Mouse (Mus musculus): ENCODE results near the gene Mtx1.
"Not testable (repeated sequence)": the region's sequence is repeated elsewhere in the genome, so short reads cannot be mapped to it uniquely, and the experiment has no call there.

Mtx1 gene

DNA sequence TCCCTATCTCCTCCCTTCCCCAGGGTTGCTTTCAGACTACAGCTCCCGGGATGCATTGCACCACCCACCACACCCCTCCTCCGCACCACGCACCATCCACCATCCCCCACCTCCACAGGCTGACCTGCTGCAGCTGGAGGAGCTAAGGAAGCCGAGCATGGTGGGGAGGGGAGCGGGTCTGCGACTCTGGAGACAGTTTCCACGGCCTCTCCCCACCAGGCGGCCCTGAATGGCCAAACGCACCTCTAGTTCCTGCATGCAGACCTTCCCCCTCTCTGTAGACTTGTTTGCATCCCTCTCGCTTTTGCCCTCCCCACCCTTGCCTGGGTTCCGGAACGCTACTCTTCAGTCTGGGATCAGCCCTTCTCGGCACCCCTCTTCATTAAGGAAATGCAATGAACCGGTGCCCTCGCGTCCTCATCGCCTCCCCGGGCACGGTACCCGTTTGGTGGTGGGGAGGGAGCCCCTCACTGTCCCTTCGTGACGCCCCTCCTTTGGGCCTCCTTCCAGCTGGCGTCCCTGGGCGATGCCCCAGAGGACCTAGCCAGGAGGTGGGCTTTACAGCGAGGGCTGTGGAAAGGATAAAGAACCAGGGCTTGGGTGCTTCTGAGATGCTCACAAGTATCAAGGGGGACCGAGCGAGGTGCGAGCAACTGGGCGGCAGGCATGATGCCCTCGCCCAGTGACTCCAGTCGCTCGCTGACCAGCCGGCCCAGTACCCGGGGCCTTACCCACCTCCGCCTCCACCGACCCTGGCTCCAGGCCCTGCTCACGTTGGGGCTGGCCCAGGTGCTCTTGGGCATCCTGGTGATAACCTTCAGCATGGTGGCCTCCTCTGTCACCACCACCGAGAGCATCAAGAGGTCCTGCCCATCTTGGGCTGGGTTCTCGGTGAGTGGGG, 43.6 kb downstream of the Mtx1 start, which contains the start of gene Fam189b:
Gene Fam189b (plus strand): TSS at position 86 of the 901 bp plus-strand sequence.
- DNase-seq (ENCODE audit: low spot score in 2 of 2) = peak; percentile 77 to 86

DNA sequence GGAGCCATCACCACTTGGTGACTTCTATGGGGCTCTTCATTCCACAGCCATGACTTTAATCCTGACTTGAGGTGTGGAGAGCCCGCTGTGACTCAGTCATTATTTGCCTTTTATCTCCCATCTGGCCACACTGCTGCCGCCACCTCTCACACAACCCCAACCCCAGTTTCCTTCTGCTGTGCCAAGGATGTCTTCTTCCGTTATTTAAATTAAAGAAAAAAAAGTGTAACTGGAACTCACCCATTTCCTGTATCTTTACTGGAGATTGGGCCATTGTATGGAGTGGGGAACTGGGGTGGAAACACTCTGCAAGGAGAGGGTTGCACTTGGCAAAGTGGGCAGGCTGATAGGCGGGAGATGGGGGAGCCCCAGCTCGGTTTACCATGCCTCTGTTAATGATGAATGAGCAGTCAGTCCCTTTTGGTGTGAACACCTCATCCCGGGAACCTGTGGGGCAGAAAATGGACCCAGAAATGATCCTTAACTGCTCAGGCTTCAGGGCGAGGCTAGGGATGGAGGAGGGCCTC, 44.3 kb downstream of the Mtx1 start:
- DNase-seq (ENCODE audit: low spot score in 2 of 2) = no peak

DNA sequence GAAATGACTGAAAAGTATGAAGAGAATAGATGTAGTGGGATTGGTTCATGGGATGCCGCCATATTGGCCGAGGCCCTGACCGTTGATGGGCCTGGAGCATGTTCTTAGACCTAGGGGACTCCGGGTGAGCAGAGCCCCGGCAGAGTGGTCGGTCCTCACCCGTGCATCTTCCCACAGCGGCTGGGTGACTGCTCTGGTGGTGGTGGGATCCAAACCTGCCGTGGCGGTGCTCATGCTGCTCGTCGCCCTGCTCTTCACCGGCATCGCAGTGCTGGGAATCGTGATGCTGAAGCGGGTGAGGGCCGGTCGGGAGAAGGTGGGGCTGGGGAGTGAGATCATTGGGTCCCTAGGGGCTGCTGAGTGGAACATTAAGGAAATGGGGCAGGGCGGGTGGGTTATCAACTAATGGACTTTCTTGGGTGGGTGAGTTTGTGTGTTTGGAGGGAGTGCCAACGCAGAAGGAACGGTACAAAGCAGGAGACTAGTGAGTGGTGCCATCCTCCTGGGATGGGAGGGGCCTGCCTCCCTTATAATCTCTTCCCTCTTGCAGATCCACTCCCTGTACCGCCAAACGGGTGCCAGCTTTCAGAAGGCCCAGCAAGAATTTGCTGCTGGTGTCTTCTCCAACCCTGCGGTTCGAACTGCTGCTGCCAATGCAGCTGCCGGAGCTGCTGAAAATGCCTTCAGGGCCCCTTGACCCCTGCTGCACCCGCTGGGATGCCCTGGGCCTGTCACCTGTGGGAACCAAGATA, 45.0 kb downstream of the Mtx1 start:
- no peak for DNase-seq (ENCODE audit: low spot score in 2 of 2)

DNA sequence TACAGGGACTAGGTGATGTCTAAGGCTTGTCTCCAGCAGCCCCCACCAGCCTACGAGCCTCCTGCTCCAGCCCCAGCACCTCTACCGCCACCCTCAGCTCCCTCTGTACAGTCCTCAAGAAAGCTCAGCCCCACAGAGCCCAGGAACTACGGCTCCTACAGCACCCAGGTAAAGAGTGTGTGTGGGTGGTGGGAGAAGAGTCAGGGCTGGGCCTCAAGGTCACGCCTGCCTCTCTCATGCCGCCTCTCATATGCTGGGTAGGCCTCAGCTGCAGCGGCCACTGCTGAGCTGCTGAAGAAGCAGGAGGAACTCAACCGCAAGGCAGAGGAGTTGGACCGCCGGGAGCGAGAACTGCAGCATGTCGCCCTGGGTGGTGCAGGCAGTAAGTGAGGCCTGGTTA, 47.8 kb downstream of the Mtx1 start:
- no peak for DNase-seq (ENCODE audit: low spot score in 2 of 2)

DNA sequence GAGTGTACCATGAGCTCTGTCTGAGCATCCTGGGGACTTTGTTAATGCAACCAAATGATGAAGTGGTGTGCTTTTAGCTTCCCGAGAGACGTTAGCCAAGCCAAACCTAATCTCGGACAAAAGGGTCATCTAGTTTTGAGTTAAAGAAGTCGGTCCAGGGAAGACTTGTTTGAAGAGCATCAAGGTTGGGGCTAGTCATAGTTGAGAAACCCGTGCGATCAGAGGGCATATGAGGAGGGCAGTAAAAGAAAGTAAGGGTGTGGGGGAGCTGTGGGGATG, 48.8 kb downstream of the Mtx1 start:
- no peak for DNase-seq (ENCODE audit: low spot score in 2 of 2)

DNA sequence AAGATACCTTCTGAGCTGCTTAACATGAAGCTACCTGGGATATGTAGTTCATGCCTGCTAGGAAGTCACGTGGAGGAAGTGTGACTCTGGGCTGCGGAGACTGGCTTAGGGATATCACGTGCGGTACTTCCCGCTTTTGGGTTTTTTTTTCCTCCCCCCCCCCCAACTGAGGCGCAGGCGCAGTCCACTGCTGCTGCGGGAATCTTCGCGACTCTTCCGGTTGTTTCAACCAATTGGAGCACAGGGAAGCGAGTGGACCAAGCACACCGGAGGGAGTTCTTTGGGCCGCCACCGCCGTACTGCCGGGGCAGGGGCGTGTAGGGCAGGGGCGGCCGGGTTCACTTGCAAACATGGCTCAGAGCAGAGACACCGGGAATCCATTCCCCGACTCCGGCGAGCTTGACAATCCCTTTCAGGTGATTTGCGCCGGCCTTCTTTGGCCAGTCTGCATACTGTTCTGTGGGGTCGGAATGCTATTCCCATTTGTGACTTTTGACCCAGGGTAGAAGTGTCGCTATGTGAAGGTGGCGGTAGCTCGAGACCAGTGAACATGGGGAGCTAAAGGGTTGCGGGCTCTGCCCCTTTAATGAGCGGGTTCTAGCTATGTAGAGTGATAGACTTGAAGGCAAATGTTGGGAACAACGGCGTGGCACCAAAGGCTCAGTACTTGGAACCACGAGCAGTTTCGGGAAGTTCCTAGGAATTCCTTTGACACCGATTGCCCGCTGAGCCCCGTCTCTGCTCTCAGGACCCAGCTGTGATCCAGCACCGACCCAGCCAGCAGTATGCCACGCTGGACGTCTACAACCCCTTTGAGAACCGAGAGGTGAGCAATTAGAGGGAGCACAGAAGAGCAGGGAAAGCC, 49.4 kb downstream of the Mtx1 start, which contains the start of gene Scamp3:
Gene Scamp3 (plus strand): TSS at position 232 of the 865 bp plus-strand sequence.
- peak; percentile 74 to 82 for DNase-seq (ENCODE audit: low spot score in 2 of 2)

DNA sequence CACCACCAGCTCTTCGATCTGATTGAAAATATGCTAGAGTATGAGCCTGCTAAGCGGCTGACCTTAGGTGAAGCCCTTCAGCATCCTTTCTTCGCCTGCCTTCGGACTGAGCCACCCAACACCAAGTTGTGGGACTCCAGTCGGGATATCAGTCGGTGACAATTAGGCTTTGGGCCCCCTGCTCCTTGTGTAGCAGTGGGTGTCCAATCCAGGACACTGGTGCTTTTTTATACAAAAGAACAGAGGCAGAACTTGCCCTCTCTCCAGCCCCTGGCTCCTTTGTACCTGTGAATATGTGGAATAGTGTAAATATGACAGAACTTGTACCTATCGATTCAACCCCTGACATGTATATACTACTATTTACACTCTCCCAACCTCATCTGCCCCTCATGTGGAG, 50.5 kb downstream of the Mtx1 start:
- no peak for DNase-seq (ENCODE audit: low spot score in 2 of 2)

DNA sequence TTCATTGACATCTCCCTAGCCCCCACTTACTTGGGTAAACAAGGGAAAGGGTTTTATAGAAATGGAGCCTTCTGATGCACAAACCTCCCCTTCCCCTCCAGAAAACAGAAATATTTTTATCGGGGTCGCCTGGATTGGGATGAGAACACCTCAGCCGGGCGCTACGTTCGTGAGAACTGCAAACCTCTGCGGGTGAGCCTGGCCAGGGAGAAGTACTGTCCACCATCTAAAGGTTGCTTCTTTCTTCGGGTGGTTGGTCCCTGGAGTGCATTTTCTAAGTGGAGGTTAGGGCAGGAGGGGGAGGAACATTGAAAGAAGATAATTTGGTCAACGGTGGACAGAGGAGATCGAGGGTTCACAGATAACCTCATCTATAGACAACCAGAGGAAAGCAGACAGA, 51.3 kb downstream of the Mtx1 start:
- no peak for DNase-seq (ENCODE audit: low spot score in 2 of 2)

DNA sequence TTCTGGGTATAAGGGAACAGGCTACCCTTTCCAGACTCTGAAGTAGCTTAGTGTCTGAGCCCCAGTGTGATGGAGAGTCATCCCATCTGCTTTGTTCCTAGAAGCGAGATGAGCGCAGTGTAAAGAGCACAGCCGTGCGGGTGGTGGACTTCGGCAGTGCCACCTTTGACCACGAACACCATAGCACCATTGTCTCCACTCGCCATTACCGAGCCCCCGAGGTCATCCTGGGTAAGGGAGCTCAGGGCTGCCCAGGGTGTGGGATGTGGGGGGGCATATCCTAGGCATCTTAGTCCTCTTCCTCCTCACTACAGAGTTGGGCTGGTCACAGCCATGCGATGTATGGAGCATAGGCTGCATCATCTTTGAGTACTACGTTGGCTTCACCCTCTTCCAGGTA, 52.0 kb downstream of the Mtx1 start:
- no peak for DNase-seq (ENCODE audit: low spot score in 2 of 2)

DNA sequence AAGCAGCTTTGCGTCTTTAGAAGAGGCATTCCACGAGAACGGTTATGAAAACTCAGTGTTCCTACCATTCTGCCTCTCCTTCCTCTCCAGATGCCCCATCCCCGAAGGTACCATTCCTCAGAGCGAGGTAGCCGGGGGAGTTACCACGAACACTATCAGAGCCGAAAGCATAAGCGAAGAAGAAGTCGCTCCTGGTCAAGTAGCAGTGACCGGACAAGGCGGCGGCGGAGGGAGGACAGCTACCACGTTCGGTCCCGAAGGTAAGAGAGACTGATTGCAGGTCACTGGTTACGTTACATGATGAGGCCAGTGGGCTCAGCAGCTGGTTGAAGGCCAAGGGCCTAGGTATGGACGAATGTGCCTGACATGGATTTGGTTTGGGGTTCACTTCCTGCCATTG, 59.9 kb downstream of the Mtx1 start:
- DNase-seq (ENCODE audit: low spot score in 2 of 2) = no peak

DNA sequence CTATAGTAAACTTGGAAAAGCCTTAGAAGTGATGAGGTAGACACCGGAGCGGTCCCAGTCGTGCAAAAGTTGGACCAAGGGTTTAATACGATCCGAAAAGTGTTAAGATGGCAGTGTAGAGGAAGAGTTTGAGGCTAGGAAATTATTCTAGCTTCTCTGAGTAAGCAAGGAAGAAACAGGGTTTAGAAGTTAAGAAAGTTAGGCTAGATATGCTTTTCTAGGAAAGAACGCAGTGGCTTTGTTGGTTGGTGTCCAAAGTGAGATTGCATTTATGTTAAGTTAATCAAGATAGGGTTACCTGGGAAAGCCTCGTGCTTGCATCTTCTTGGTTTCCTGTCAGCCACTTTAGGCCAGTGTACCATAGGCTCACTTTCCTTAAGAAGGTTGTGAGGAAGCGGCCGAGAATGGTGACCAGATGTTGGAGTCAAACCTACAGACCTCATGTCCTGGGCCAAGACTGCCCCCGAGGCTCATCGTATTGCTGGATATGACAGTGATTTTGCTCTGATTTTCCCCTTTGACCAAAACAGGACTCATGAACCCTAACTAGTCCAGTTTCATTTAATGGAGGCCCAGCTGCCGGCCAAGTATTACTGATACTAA, 61.5 kb downstream of the Mtx1 start:
- no peak for DNase-seq (ENCODE audit: low spot score in 2 of 2)

DNA sequence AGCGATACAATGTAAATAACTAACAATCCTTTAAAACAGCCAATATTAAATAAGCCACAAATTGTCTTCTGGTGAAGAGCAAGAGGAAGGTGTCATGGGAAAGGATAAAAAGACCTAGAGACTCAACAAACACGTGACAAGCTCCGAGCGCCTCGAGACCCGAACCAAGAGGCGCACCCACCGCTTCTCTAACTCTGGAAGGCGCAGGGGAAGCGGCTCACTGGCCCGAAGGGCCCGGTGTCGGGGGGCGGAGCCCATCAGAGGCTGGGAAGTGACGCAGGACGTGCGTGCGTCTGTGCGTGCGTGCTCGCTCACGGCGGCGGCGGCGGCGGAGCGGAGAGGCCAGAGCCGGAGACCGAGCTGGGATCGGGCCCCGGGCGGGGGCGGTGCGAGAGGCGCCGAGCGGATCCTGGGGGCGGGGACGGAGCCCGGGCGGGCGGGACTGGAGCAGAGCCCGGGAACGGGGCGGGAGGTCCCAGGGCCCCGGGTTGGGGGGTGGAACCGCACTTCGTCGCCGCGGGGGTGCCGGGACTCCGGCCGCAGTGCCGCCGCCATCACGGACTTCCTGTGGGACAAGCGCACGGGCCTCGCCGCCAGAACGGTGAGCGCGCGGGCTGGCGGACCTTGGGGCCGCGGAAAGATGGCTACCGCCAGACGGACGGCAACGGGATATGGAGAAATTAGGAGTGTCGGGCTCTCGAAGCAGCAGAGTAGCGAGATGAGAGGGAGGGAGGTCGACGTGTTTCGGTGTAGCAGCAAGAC, 62.2 kb downstream of the Mtx1 start, which contains the start of gene Clk2:
Gene Clk2 (plus strand): TSS at position 290 of the 762 bp plus-strand sequence.
- DNase-seq (ENCODE audit: low spot score in 2 of 2) = peak; percentile 88 to 95

DNA sequence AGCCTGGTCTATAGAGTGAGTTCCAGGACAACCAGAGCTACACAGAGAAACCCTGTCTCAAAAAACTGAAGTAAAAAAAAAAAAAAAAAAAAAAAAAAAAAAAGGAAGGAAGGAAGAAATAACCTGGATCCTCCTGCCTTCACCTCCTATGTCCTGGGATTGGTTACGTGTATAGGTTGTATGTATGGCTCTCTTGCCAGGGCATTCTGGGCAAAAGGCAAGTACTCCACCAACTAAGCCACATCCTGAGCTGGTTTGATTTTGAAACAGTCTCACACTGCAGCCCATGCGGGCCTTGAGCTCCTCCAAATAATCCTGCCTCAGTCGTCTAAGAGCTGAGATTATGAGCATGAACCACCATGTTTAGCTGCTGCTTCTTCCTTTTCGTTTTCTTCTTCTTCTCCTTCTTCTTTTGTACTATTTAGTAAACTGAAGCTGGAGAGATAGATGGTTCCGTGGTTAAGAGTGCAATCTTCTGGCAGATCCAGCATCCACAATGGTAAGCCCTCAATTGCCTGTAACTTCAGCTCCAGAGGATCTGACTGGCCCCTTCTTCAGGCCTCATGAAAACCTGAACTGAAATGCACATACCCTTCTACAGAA, 63.1 kb downstream of the Mtx1 start:
- DNase-seq (ENCODE audit: low spot score in 2 of 2) = no peak

DNA sequence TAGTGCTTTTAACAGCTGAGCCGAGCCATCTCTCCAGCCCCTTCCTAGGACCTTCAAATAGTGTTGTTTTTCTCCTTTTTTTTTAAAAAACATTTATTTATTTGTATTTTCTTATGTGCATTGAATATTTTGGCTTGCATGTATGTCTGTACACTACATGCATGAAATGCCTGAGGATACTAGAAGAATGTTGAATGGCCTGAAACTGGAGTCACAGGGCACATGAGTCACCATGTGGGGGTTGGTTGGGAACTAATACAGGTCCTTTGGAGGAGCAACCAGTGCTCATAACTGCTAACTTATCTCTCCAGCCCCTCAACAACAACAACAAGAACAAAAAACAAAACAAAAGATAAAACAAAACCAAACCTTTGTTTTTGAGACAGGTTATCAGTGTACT, 63.8 kb downstream of the Mtx1 start:
- DNase-seq (ENCODE audit: low spot score in 2 of 2) = no peak

DNA sequence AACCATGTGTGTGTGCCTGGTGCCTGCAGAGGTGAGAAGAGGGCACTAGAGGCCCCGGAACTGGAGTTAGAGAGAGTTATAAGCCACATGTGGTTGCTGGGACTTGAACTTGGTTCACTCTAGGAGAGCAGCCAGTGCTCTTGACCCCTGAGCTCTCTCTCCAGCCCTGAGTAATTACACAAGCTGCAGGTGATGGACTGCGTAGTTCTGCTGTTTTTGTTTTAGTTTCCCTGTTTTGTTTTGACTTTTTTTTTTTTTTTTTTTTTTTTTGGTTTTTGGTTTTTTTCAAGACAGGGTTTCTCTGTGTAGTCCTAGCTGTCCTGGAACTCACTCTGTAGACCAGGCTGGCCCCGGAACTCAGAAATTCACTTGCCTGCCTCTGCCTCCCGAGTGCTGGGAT, 65.1 kb downstream of the Mtx1 start:
- no peak for DNase-seq (ENCODE audit: low spot score in 2 of 2)

DNA sequence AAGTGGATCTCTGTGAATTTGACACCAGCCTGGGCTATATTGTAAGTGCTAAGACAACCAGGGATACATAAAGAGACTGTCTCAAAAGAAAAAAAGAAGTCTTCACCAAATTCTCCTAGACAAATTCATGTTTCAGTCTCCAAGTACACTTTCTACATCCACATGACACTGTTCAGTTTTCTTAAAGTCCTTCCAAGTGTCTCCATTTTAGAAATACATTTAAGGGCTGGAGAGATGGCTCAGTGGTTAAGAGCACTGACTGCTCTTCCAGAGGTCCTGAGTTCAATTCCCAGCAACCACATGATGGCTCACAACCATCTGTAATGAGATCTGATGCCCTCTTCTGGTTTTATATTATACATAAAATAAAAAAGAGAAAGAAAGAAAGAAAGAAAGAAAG, 65.7 kb downstream of the Mtx1 start:
- DNase-seq (ENCODE audit: low spot score in 2 of 2) = not testable (repeated sequence)

DNA sequence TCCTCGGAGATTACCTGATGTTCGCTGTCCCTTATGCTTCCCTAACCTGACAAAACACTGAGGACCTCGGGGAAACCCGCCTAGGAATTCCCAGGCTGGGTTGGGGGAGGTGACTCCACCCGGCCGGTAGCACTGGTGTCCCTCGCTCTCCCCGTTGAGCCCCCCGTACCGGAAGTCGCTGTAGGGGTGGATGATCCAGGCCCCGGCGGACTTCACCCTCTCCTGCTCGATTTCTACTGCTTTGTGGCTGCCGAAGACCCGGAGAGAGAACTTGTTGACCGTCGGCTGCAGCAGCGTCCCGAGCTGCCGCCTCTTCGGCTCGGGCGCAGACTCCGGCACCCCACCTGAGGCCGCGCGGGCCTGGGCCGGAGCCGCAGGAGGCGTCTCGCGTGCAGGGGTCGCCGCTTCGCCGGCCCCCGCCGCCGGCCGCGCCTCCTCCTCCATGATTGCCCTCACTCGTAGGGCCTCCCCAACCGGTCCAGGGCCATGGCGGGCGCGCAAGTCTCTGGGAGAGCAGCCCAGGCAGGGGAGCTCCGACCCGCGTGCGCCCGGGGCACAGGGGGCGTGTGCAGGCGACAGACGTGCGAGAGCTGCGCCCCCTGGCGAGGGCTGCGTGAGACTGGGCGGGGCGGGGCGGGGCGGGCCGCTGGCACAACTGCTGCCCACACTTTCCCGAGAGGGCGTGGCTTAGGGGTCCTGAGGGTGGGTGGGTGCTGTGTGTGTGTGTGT, 67.1 kb downstream of the Mtx1 start, which contains the start of gene Hcn3:
Gene Hcn3 (minus strand): TSS at position 581 of the 729 bp plus-strand sequence.
- DNase-seq (ENCODE audit: low spot score in 2 of 2) = no peak

DNA sequence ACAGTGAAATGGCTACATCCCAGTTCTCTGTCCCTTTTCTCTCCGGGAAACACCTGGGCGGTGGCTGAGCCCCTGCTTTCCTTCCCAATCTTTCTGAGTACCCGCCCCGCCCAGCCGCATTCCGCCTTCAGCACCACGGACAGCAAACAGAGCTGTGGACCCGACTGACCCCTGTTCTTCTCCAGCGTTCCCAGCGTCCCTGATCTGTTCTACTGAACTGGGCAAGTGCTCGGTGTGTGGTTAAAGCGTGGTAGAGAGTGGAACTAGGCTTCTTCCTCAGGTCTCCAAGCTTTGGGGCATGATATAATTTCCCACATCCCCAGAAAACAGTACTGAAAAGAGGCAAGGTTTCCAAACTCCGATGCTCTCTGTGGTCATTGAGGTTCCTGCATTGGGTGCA, 67.7 kb downstream of the Mtx1 start:
- peak; percentile 49 to 59 for DNase-seq (ENCODE audit: low spot score in 2 of 2)

All from urinary bladder, postnatal 36 days (tissue).